Mouse (Mus musculus): ENCODE results near the gene Ttc33. TPM values are rescaled to one million over a fixed set of nuclear protein-coding genes. Genes with fewer than 3 reads are reported as not detected.

Ttc33 gene
- total RNA-seq (2021) = 10 to 100 TPM; 88.2 to 88.4 TPM
- long read RNA-seq, experiment 1, transcript Ttc33-201 (5 exons, 1,832 nt) = major isoform, 37 of 66 reads
- long read RNA-seq, experiment 1, transcript Ttc33-203 (5 exons, 1,671 nt) = minor isoform, 22 of 66 reads
- long read RNA-seq, experiment 1, partial matches to known transcripts = 4 of 66 reads
- long read RNA-seq, experiment 1, other reads (novel, unspliced or antisense) = 2 of 66 reads
- long read RNA-seq, experiment 2, transcript Ttc33-201 (5 exons, 1,832 nt) = major isoform, 33 of 56 reads
- long read RNA-seq, experiment 2, transcript Ttc33-203 (5 exons, 1,671 nt) = minor isoform, 10 of 56 reads
- long read RNA-seq, experiment 2, partial matches to known transcripts = 7 of 56 reads
- long read RNA-seq, experiment 2, other reads (novel, unspliced or antisense) = 4 of 56 reads

GRCm38 (mm10) chr15:5185366-5186292 lies at the start of gene Ttc33:
Ttc33 (plus strand) TSS chr15:5185525.
- DNase-seq (ENCODE audit: low spot score in 2 of 2) = peak; percentile 80 to 83

GRCm38 (mm10) chr15:5138021-5138856 lies 47.1 kb upstream of the Ttc33 start:
- DNase-seq (ENCODE audit: low spot score in 2 of 2) = no peak

- no peak for DNase-seq (ENCODE audit: low spot score in 2 of 2)
Observed at GRCm38 (mm10) chr15:5139366-5139765, 46.0 kb upstream of the Ttc33 start.

GRCm38 (mm10) chr15:5139863-5140262 lies 45.5 kb upstream of the Ttc33 start:
- DNase-seq (ENCODE audit: low spot score in 2 of 2) = no peak

GRCm38 (mm10) chr15:5140357-5140756 lies 45.0 kb upstream of the Ttc33 start:
- DNase-seq (ENCODE audit: low spot score in 2 of 2) = no peak

GRCm38 (mm10) chr15:5142047-5142446 lies 43.3 kb upstream of the Ttc33 start:
- no peak for DNase-seq (ENCODE audit: low spot score in 2 of 2)

GRCm38 (mm10) chr15:5142714-5143113 lies 42.6 kb upstream of the Ttc33 start:
- DNase-seq (ENCODE audit: low spot score in 2 of 2) = no peak

DNA sequence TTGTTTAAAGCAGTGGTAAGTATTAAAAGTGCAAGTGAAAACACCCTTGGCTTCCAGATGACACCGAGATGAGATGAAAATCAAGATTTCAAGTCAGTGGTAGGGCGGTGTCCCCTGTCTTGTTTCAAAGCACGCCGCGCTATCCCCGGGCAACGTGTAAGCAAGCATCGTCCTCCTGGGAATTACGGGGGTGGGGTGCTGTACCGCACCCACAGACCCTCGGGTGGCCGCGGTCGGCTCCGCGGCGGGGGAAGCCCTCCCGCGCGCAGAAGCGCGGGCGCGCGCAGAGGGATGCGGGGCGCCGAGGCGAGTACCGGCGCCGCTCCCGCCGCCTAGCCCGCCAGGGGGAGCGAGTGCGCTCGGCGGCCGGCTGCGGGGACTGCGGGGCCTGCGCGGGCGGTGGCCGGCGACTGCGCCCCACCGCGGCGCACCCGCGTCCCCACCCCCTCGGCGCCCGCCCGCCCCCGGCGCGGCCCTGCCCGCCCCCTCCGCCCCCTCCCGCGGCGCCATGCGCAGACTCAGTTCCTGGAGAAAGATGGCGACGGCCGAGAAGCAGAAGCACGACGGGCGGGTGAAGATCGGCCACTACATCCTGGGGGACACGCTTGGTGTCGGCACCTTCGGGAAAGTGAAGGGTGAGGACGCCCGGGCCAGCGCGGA lies 41.8 kb upstream of the Ttc33 start, which contains the start of gene Prkaa1:
Prkaa1 (plus strand) TSS at position 501 of the 660 bp plus-strand sequence.
- peak; percentile 54 to 76 for DNase-seq (ENCODE audit: low spot score in 2 of 2)

- DNase-seq (ENCODE audit: low spot score in 2 of 2) = peak; percentile 47 to 71
Observed at GRCm38 (mm10) chr15:5144021-5144778, 41.1 kb upstream of the Ttc33 start.

GRCm38 (mm10) chr15:5145196-5145945 lies 40.0 kb upstream of the Ttc33 start:
- DNase-seq (ENCODE audit: low spot score in 2 of 2) = no peak

DNA sequence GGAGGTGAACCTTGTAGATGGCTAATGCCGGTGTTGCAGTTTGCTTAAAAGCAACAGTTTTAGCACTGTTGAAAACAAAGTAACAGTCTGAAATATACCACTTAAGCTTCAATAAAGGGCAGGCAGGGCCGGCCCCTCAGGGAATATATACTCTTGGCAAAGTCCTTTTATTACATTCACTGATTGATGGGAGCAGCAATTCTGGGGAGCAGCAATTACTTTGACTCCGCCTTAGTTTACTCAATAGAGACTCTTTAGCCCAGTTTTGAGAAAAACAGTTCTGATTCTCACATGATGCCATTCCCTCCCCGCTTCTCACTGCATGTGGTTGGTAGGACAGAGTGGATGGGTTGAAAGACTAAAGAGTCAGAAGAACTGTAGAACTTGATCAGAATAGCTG lies 36.1 kb upstream of the Ttc33 start:
- no peak for DNase-seq (ENCODE audit: low spot score in 2 of 2)

- DNase-seq (ENCODE audit: low spot score in 2 of 2) = no peak
Observed at GRCm38 (mm10) chr15:5152171-5152570, 33.2 kb upstream of the Ttc33 start.

DNA sequence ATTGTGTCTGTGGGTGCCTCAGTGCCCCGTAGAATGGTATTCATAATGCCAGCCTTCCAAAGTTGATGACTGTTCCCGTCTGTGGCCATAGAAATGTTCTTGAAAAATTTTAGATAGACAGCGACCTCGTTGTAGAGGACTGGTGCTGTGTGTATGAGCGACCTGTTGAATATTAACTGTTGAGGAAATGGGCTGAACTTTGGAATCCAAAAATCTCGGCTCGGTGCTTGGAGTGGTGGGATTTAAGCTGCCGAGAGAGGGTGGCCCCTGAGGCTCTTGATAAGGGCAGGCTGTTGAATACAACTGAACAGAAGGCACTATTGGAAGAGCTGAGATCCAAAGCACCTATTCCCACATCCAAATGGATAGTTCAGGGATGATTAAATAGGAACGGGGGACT lies 30.7 kb upstream of the Ttc33 start:
- no peak for DNase-seq (ENCODE audit: low spot score in 2 of 2)

DNA sequence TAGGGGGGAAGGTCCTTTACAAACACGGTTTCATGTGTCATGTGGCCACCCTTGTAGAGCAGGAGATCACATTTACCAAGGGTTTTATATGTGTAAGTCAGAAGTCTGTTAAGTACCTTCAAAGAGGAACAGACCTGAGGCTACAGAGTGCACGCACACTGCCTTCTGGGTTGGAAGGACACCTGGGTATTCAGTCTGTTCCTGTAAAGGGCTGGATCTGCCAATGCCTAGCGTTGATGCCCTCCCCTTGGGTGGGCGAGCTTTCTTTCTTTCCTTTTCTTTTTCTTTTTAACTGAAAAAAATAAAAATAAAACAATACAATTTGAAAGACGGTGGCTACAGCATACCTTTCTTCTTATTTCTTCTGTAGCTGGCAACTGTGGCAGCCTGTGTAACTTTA lies 30.2 kb upstream of the Ttc33 start:
- no peak for DNase-seq (ENCODE audit: low spot score in 2 of 2)

DNA sequence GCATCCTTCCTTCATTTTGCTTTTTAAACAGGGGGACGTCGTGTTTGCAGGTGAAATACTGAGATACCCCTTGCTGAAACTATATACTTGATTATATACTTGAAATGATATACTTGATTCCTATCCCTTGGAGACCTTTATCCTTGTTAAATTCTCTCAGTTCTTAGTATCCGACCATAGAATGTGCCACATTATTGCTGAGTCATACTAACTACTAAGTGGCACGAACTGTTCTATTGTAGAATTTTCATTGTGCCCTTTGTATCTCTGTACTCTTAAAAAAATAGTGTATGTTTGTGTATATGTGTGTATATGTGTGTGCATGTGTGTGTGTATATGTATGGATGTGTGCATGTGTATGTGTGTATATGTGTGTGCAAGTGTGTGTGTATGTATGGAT lies 29.0 kb upstream of the Ttc33 start:
- DNase-seq (ENCODE audit: low spot score in 2 of 2) = no peak

DNA sequence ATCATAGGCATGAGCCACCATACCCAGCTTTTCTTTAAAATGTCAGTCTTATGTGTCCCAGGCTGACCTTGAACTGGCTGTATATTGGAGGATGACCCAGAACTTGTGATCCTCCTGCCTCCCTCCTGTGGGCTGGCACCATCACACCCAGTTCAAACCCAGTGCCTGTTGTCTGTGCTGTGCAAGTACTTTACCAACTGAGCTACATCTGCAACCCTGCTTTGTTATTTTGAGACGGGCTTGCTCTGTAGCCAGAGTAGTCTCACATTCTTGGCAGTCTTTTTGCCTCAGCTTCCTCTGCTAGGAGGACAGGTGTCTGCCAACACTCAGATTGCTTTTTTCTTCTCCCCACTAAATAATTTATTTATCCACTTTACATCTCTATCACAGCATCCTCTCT lies 27.9 kb upstream of the Ttc33 start:
- DNase-seq (ENCODE audit: low spot score in 2 of 2) = no peak

- no peak for DNase-seq (ENCODE audit: low spot score in 2 of 2)
Observed at GRCm38 (mm10) chr15:5158827-5159226, 26.5 kb upstream of the Ttc33 start.

DNA sequence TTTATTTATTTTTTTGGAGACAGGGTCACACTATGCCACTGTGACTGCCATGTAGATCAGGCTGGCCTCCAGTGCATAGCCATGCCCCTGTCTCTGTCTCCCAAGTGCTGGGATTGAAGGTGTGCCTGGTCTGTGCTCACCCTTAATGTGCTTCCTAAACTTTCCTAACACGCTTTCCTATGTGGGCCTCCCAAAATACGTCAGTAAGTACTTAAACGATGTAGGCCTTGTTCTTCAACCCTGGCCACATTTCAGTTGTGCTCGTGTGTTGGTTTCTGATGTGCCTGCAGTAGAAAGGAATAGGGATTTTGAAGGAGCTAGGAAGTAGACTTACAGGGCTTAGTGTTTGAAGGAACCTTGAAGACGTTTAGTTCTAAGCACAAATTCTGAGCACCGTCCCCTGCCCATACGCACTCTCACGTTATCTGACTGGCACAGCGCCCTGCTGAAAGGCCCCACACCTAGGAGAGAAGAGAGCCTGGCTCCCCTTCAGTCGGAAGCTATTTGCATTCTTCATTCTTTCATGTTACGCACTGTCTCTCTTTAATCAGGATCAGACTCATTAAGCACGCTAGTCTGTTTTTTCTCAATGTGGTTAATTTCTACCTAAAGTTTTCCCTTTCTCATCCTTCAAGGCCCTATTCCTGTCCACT lies 20.1 kb upstream of the Ttc33 start:
- no peak for DNase-seq (ENCODE audit: low spot score in 2 of 2)
